Comparison of ENCODE assay signal across 24 mouse cellular contexts in the genomic region with DNA sequence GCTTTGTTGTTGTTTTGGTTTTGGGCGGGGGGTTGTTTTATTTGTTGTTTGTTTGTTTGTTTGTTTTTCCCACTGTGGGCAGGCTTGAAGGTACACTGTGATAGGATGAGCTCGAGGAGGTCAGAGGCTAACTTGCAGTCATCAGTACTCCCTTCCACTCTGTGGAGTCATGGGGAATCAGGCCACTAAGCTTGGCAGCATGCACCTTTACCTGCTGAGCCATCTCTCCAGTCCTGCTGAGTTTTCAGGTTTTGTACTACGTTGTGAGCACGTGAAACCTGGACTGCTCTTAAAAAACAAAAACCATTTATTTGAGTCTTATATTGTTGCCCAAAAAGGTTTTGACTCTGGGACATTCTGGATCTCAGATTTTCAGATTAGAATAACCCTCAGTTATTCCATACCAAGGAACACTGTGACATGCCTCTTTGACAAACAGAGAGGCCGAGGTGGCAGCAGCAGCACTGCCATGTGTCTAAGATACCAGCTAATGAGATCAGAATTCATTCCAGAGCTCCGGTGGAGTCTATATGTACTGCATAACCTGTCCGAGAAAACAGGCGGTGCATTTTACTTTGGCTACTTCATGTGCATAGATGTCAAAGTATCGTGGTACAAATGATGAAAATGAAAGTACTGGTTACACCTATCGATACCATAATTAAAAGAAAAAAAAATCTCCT. TPM values are rescaled to one million over a fixed set of nuclear protein-coding genes. Genes with fewer than 3 reads are reported as not detected.
DNase-seq lines count a peak whose midpoint lies in the region; ATAC-seq and TF ChIP-seq lines count a peak whose summit lies in the region.
"Had no signal": no experiment of that assay in that cellular context is flagged by ENCODE, and none has a peak within 500 bp of the region (broad histone marks: within the 10 kb centered on the region; RNA-seq: fewer than 3 reads in every experiment).

No protein-coding gene starts in this region.

- H3K4me1 ChIP-seq in G1E (ENCODE audit: insufficient read depth, low read depth, low read length) = no peaks in the 10 kb centered on the region
- peaks cover 3% of the 10 kb centered on the region for H3K4me1 ChIP-seq in cerebellum, adult 2 months (ENCODE audit: control insufficient read depth, insufficient read depth, low read length)
- no peaks in the 10 kb centered on the region for H3K4me1 ChIP-seq in midbrain, embryonic 14.5 days (ENCODE audit: control insufficient read depth, insufficient read depth, low read length)
- no peaks in the 10 kb centered on the region for H3K4me1 ChIP-seq in midbrain, embryonic 15.5 days
- H3K4me1 ChIP-seq: hindbrain, embryonic 12.5 days; hindbrain, embryonic 15.5 days had no signal

- no peak overlapping the region for H3K4me2 ChIP-seq in midbrain, embryonic 14.5 days (ENCODE audit: low read length)
- H3K4me2 ChIP-seq in midbrain, embryonic 15.5 days = no peak overlapping the region
- H3K4me2 ChIP-seq: embryonic facial prominence, embryonic 12.5 days; embryonic facial prominence, embryonic 15.5 days; heart, embryonic 13.5 days; hindbrain, embryonic 12.5 days; hindbrain, embryonic 15.5 days had no signal

- 44% methylated on average over 10 of the region's 10 CpGs for WGBS in cerebellum, adult 2 months
- 93% methylated on average over 10 of the region's 10 CpGs for WGBS in midbrain, embryonic 14.5 days
- WGBS in midbrain, embryonic 15.5 days = 87% methylated on average over 10 of the region's 10 CpGs

- no peak overlapping the region for H3K4me3 ChIP-seq in G1E (ENCODE audit: low read depth, low read length)
- H3K4me3 ChIP-seq in cerebellum, adult 2 months (replicated peaks; ENCODE audit: insufficient read depth, low read depth, low read length) = no peak overlapping the region
- no peak overlapping the region for H3K4me3 ChIP-seq in midbrain, embryonic 14.5 days (replicated peaks; ENCODE audit: low read depth, low read length)
- H3K4me3 ChIP-seq in midbrain, embryonic 15.5 days = no peak overlapping the region
- H3K4me3 ChIP-seq: embryonic facial prominence, embryonic 12.5 days; embryonic facial prominence, embryonic 15.5 days; heart, adult 2 months; heart, embryonic 10.5 days; heart, embryonic 13.5 days; hindbrain, embryonic 12.5 days; hindbrain, embryonic 15.5 days had no signal

- TF ChIP-seq CTCF in G1E (IDR thresholded peaks at IDR 0.05; ENCODE audit: low read depth, low read length) = no peak
- TF ChIP-seq CTCF in cerebellum, adult 2 months (IDR thresholded peaks at IDR 0.05; ENCODE audit: borderline replicate concordance, insufficient read depth, low read depth, low read length) = no peak

- TF ChIP-seq POLR2A in cerebellum, adult 2 months (IDR thresholded peaks at IDR 0.05; ENCODE audit: borderline replicate concordance, insufficient read depth, low read length) = no peak

- H3K36me3 ChIP-seq in G1E (replicated peaks) = peaks cover 18% of the 10 kb centered on the region
- H3K36me3 ChIP-seq in midbrain, embryonic 14.5 days (ENCODE audit: control insufficient read depth, insufficient read depth, low read length) = no peaks in the 10 kb centered on the region
- no peaks in the 10 kb centered on the region for H3K36me3 ChIP-seq in midbrain, embryonic 15.5 days (replicated peaks)
- H3K36me3 ChIP-seq: embryonic facial prominence, embryonic 12.5 days; embryonic facial prominence, embryonic 15.5 days; heart, embryonic 13.5 days; hindbrain, embryonic 12.5 days; hindbrain, embryonic 15.5 days had no signal

- H3K9me3 ChIP-seq in G1E (replicated peaks) = no peaks in the 10 kb centered on the region
- H3K9me3 ChIP-seq in midbrain, embryonic 14.5 days (ENCODE audit: control insufficient read depth, low read length) = no peaks in the 10 kb centered on the region
- no peaks in the 10 kb centered on the region for H3K9me3 ChIP-seq in midbrain, embryonic 15.5 days
- H3K9me3 ChIP-seq: embryonic facial prominence, embryonic 12.5 days; embryonic facial prominence, embryonic 15.5 days; heart, embryonic 10.5 days; heart, embryonic 13.5 days; hindbrain, embryonic 12.5 days; hindbrain, embryonic 15.5 days had no signal

- H3K27ac ChIP-seq in cerebellum, adult 2 months (ENCODE audit: insufficient read depth, low read length) = no peak overlapping the region
- no peak overlapping the region for H3K27ac ChIP-seq in midbrain, embryonic 14.5 days (replicated peaks; ENCODE audit: low read depth, low read length)
- H3K27ac ChIP-seq in midbrain, embryonic 15.5 days = no peak overlapping the region
- H3K27ac ChIP-seq: embryonic facial prominence, embryonic 12.5 days; embryonic facial prominence, embryonic 15.5 days; heart, adult 2 months; heart, embryonic 10.5 days; heart, embryonic 13.5 days; hindbrain, embryonic 12.5 days; hindbrain, embryonic 15.5 days had no signal

- no peaks in the 10 kb centered on the region for H3K27me3 ChIP-seq in G1E (ENCODE audit: insufficient read depth, low read length)
- H3K27me3 ChIP-seq in cerebellum, adult 2 months (ENCODE audit: control insufficient read depth, insufficient read depth, low read length) = no peaks in the 10 kb centered on the region
- H3K27me3 ChIP-seq in midbrain, embryonic 14.5 days (ENCODE audit: control insufficient read depth, insufficient read depth, low read length) = no peaks in the 10 kb centered on the region
- H3K27me3 ChIP-seq in midbrain, embryonic 15.5 days (replicated peaks) = no peaks in the 10 kb centered on the region
- H3K27me3 ChIP-seq: embryonic facial prominence, embryonic 12.5 days; embryonic facial prominence, embryonic 15.5 days; hindbrain, embryonic 12.5 days; hindbrain, embryonic 15.5 days had no signal

- DNase-seq in G1E (ENCODE audit: low spot score) = no peak
- DNase-seq in brain, adult 2 months (ENCODE audit: low read depth, low spot score) = peak; percentile 47
- DNase-seq in cerebellum, adult 2 months = peak; percentile 44 to 55
- peak; percentile 51 for DNase-seq in cerebellum, adult 9-11 months
- no peak for DNase-seq in layer of hippocampus, adult 9-11 months
- no peak for DNase-seq in midbrain, embryonic 14.5 days
- DNase-seq in left cerebral cortex, adult 18-20 months (ENCODE audit: low spot score in 2 of 2) = no peak
- DNase-seq: adrenal gland, adult 8-10 months; adrenal gland, postnatal 25 days; forebrain, postnatal 0 days; gastrocnemius, postnatal 25 days; heart, adult 2 months; heart, postnatal 14 days had no signal

- ATAC-seq in G1E (ENCODE audit: extremely low read depth, insufficient number of reproducible peaks, low FRiP score, poor library complexity, severe bottlenecking) = peak; percentile 8; the same call in 1 of the 2 replicates
- no peak for ATAC-seq in midbrain, embryonic 14.5 days (ENCODE audit: low FRiP score, low TSS enrichment)
- no peak for ATAC-seq in midbrain, embryonic 15.5 days (replicated peaks)
- ATAC-seq: activated CD4-positive, CD25-positive, alpha-beta regulatory T cell, adult 4 months; CD4-positive, CD25-positive, alpha-beta regulatory T cell, adult 4 months; forebrain, embryonic 14.5 days; forebrain, postnatal 0 days; intestine, postnatal 0 days had no signal

- H3K9ac ChIP-seq in midbrain, embryonic 14.5 days (replicated peaks; ENCODE audit: low read length) = no peak overlapping the region
- no peak overlapping the region for H3K9ac ChIP-seq in midbrain, embryonic 15.5 days
- H3K9ac ChIP-seq: embryonic facial prominence, embryonic 12.5 days; embryonic facial prominence, embryonic 15.5 days; forebrain, postnatal 0 days; heart, embryonic 13.5 days; hindbrain, embryonic 12.5 days; hindbrain, embryonic 15.5 days had no signal

RNA-seq across cellular contexts. Expression of a gene that starts 52.1 kb away (rescaled TPM):
- 9.8 and 11.9 TPM in 2 replicates for total RNA-seq in G1E (2014; fragmentation: Nextera tagmentation)
- 13.0 and 13.5 TPM in 2 replicates for total RNA-seq in G1E (2017)
- polyA plus RNA-seq in G1E (2012) = 10.1 and 12.1 TPM in 2 replicates
- 10.5 and 13.3 TPM in 2 replicates for polyA plus RNA-seq in cerebellum, adult 2 months (2012; rRNA removed)
- polyA plus RNA-seq in midbrain, embryonic 14.5 days (2014; fragmentation: Nextera tagmentation; extraction: Ambion mirVana) = 4.1 and 6.1 TPM in 2 replicates
- 10 to 100 TPM; 12.5 to 13.0 TPM for total RNA-seq in left cerebral cortex, adult 18-20 months (2021)
- 8.9 and 9.0 TPM in 2 replicates for polyA plus RNA-seq in midbrain, embryonic 15.5 days (2015; fragmentation: Nextera tagmentation; extraction: Ambion mirVana)

Comparison
In these comparisons a context has a peak if more than half of its experiments do, and no peak if none do; other contexts are left out.
1. DNase-seq: peak in brain, adult 2 months (single experiment), cerebellum, adult 2 months (2 of 2) and cerebellum, adult 9-11 months (single experiment); none in G1E (single experiment), layer of hippocampus, adult 9-11 months (single experiment), midbrain, embryonic 14.5 days (single experiment) and left cerebral cortex, adult 18-20 months (0 of 2).